Mouse (Mus musculus): Measurements from ENCODE around the gene Gm49342.

DNA sequence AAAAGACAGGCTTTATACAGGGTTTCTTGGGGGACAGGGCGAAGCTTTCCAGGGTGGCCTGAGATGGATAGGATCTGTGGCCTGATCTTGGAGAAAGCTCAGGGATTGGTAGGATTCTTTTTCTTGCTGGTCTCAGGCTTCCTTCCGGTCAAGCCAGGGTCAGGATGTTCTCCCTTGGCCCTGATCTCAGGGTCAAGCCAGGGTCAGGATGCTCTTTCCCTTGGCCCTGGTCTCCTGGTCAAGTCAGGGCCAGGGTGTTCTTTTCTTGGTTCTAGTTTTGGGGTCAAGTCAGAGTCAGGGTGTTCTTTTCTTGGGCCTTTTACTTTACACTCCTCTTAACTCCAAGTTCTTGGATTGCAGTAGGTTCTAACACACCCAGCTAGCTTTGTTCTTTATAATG, 43.4 kb downstream of the Gm49342 start:
- TF ChIP-seq CTCF (IDR thresholded peaks at IDR 0.05; ENCODE audit: control insufficient read depth, insufficient read depth, insufficient read length) (no peak), MYOG (IDR thresholded peaks at IDR 0.05; ENCODE audit: control insufficient read depth, extremely low read depth, insufficient read length) (no peak)
